Mouse (Mus musculus): ENCODE measurements around the gene Abca7.

DNA sequence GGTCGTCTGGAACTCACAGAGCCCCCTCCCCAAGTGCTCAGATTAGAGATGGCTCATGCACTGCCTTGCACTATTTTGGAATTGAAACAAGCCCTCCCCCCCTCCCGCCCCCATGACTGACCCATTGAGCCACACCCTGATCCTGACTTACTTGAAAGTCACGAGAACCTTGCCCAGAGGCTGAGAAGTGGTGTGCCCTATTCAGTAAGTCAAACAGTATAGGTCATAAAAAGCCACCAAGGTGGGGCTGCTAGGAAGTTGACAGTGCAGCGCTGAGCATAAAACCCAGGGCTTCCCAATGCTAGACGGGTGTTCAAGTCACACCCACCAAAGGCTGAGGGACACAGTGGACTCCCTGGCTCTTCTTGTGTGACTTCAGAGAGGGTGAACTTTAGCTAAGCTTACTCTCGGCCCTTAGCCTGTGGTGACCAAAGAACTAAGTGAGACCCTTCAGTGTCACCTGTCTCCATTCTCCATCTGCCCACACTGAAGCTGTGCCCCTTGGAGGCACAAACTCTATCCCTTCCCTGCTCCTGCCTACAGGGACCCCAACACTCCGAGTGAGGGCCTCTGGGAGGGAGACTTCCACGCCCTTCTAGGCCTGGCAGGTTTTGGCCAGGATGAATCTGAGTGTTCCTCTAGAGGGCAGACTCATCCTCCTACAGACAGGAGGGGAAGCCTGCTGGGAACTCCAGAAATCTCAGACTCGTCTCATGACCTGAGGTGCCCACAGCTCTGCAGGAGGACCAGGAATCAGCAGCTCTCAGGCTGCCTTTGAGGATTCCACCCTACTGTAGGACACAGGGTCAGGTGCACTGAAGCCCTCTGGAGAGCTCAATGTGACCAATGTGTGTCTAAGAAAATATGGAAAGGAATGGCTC lies 37.5 kb downstream of the Abca7 start:
- TF ChIP-seq CTCF (IDR thresholded peaks at IDR 0.05; ENCODE audit: borderline replicate concordance, insufficient read depth, low read length) (0 out of 2 replicates have a peak, but pooled peaks have one; percentile 7), POLR2A (IDR thresholded peaks at IDR 0.05; ENCODE audit: low read depth, low read length) (no peak)

Measured in embryonic fibroblast, embryonic 13.5 days (primary cell).